Mouse (Mus musculus) kidney, postnatal 0 days (tissue): Measurements from ENCODE around the gene Alg9. TPM values are rescaled to one million over a fixed set of nuclear protein-coding genes. Genes with fewer than 3 reads are reported as not detected.
"Not testable (repeated sequence)": the region's sequence is repeated elsewhere in the genome, so short reads cannot be mapped to it uniquely, and the experiment has no call there.

Source experiments
- ATAC-seq: fragments of 200-750 bp; cut with Nextera tagmentation; replicated peaks from 2 replicates; pipeline ENCODE4 v1.8.0; 2017; ENCODE audit warnings: low read depth, moderate number of reproducible peaks, moderate TSS enrichment, moderate library complexity; ENCODE audit not compliant: low FRiP score
- DNase-seq: peaks from one replicate; pipeline ENCODE4 v3.0.0-alpha.2; 2016; ENCODE audit warnings: low spot score
- H3K27ac ChIP-seq: fragments of 300-500 bp; sonication (generic); 2 replicates; pipeline ENCODE4 v1.5.1; 2014; ENCODE audit warnings: mild to moderate bottlenecking
- H3K27me3 ChIP-seq: fragments of 300-500 bp; sonication (generic); 2 replicates; pipeline ENCODE4 v1.6.1; 2014; ENCODE audit warnings: low read length, mixed read lengths; ENCODE audit not compliant: insufficient read depth
- H3K36me3 ChIP-seq: fragments of 300-500 bp; sonication (generic); 2 replicates; pipeline ENCODE4 v1.6.1; 2014; ENCODE audit warnings: low read length, mixed read lengths; ENCODE audit not compliant: insufficient read depth
- H3K4me1 ChIP-seq: fragments of 300-500 bp; sonication (generic); replicated peaks from 2 replicates; pipeline ENCODE4 v1.6.1; 2014; ENCODE audit warnings: antibody characterized with exemption, low read length, mixed read lengths; ENCODE audit not compliant: insufficient read depth
- H3K4me2 ChIP-seq: fragments of 300-500 bp; sonication (generic); 2 replicates; pipeline ENCODE4 v1.6.1; 2014; ENCODE audit warnings: mild to moderate bottlenecking, low read length, moderate library complexity, mixed read lengths
- H3K4me3 ChIP-seq: fragments of 300-500 bp; sonication (generic); replicated peaks from 2 replicates; pipeline ENCODE4 v1.5.1; 2014; ENCODE audit warnings: low read depth, low read length
- H3K9ac ChIP-seq: fragments of 300-500 bp; sonication (generic); 2 replicates; pipeline ENCODE4 v1.6.1; 2014; ENCODE audit warnings: low read depth, low read length
- H3K9me3 ChIP-seq: fragments of 300-500 bp; sonication (generic); replicated peaks from 2 replicates; pipeline ENCODE4 v1.6.1; 2016; ENCODE audit warnings: low read length, inconsistent platforms, mixed read lengths
- CTCF ChIP-seq: IDR thresholded peaks from 2 replicates; pipeline ENCODE4 v1.5.1; 2016; ENCODE audit warnings: antibody characterized with exemption, low read depth, mild to moderate bottlenecking, moderate library complexity
- WGBS: fragments of 180-500 bp; shearing (Covaris S2); extraction: QIAGEN DNeasy Blood & Tissue Kit; methylation state at CpG from one replicate; pipeline ENCODE4 v1.1.7; 2014; 5-methylcytosine and 5-hydroxymethylcytosine counted together
- polyA plus RNA-seq: library from polyadenylated mRNA; unstranded; fragments of >200 nt; fragmentation: Nextera tagmentation; extraction: Ambion mirVana; gene quantifications from 2 replicates; pipeline ENCODE4 v1.2.1, GENCODE M21; 2015

Gene Alg9
- polyA plus RNA-seq, 1 experiment from 2014 or later = 24.8 TPM

DNA sequence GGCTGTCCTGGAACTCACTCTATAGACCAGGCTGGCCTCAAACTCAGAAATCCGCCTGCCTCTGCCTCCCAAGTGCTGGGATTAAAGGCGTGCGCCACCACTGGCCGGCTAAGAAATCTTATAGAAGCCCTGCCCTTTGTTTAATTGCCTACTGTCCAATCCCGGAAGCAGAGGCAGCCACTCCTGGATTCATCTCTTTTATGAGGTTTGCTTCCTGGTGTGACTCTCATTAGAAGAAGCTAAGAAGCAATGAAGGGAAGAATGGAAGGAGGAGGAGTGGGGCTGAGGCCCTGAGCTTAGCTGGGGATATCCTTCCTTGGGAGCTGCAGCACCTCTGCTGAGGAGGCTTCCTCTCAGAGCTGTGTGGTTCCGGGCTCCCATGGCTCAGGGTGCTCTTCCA is 46.8 kb downstream of the Alg9 start:
- DNase-seq = no peak
- ATAC-seq = no peak
- Histone ChIP-seq H3K9ac (no peak overlapping the region), H3K9me3 (no peaks in the 10 kb centered on the region), H3K27ac (no peak overlapping the region), H3K27me3 (no peaks in the 10 kb centered on the region), H3K4me1 (no peaks in the 10 kb centered on the region), H3K4me2 (no peak overlapping the region), H3K36me3 (0 out of 2 replicates have a peak, but pooled peaks cover 7% of the 10 kb centered on the region), H3K4me3 (no peak overlapping the region)
- WGBS = 90% methylated on average over 5 of the region's 6 CpGs
- no peak for TF ChIP-seq CTCF

DNA sequence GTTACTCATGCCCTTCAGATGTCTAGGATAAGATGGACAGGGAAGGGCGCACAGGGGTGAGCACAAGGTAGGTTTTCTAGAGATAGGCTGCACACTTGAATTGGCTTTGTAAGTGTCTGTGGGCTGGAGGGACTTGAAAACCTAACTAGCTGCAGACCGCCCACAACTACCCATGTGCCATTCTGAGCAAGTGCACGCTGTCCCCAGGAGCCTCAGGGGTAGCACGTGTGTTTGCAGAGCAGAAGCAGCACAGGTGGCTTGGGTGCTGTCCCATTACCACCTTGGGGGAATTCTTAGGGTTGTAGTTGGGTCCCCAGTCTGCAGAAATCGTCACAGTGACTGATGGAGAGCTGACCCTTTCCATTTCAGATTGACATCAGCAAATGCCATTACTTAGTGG is 47.4 kb downstream of the Alg9 start:
- H3K27ac ChIP-seq = no peak overlapping the region
- no peak overlapping the region for H3K9ac ChIP-seq
- H3K4me2 ChIP-seq = no peak overlapping the region
- 98% methylated on average over 5 of the region's 5 CpGs for WGBS
- H3K27me3 ChIP-seq = no peaks in the 10 kb centered on the region
- H3K36me3 ChIP-seq = 0 out of 2 replicates have a peak, but pooled peaks cover 7% of the 10 kb centered on the region
- H3K9me3 ChIP-seq = no peaks in the 10 kb centered on the region
- H3K4me3 ChIP-seq = no peak overlapping the region
- no peak for TF ChIP-seq CTCF
- ATAC-seq = no peak
- H3K4me1 ChIP-seq = no peaks in the 10 kb centered on the region
- no peak for DNase-seq

DNA sequence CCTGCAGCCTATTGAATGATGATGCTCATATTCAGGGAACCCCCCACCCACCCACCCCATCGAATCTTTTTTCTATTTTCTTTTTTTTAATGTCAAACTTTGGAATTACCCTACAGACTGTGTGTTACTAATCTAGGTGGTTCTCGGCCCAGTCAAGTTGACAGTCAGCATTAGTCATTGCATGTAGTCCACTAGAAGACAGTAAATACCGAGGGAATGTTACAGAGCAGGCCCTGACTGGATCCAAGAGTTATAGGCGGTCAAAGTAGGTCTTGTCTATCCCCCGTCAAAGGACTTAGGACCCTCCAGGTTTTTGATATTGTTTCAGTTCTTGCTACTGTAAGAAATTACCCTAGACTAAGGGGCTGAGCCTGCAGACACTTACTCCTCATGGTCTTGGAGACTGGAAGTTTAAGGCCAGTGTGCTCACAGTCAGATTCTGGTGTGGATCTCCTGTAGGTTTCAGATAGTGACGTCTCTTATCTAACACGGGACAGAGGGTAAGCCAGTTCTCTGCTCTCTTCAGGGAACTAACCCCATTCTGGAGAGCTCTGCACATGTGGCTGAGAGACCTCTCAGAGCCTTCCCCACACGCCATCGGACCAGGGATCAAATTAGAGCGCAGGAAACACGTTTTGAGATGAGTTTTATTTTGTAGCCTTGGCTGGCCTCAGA is 49.1 kb downstream of the Alg9 start:
- 89% methylated on average over 11 of the region's 11 CpGs for WGBS
- H3K4me3 ChIP-seq = no peak overlapping the region
- DNase-seq (no peak), ATAC-seq (no peak)
- H3K9me3 ChIP-seq = no peaks in the 10 kb centered on the region
- no peak overlapping the region for H3K27ac ChIP-seq
- H3K4me1 ChIP-seq = no peaks in the 10 kb centered on the region
- 0 out of 2 replicates have a peak, but pooled peaks cover 7% of the 10 kb centered on the region for H3K36me3 ChIP-seq
- no peak overlapping the region for H3K9ac ChIP-seq
- no peaks in the 10 kb centered on the region for H3K27me3 ChIP-seq
- no peak overlapping the region for H3K4me2 ChIP-seq
- no peak for TF ChIP-seq CTCF

DNA sequence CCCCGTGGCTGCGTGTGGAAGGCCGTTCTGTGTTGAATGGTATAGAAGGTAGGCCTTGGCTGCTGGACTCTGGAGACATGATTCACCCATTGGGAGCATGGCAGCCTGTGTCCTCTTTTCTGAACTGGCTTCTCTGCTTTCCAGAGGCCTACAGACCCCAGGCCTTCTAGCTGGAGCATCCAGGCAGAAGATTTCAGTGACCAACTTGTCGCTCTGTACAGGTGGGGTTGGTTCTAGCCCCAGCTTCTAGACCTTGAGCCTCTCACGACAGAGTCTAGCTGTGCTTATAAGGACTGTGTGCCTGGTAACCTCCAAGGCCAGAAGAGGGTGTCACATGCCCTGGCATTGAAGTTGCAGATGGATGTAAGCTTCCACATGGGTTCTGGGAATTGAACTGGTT is 56.7 kb downstream of the Alg9 start:
- H3K9me3 ChIP-seq = no peaks in the 10 kb centered on the region
- H3K27ac ChIP-seq = no peak overlapping the region
- no peak for DNase-seq
- peaks cover 3% of the 10 kb centered on the region; the same call in 1 of the 2 replicates for H3K36me3 ChIP-seq
- no peak overlapping the region for H3K9ac ChIP-seq
- H3K27me3 ChIP-seq = no peaks in the 10 kb centered on the region
- no peaks in the 10 kb centered on the region for H3K4me1 ChIP-seq
- no peak overlapping the region for H3K4me3 ChIP-seq
- no peak overlapping the region for H3K4me2 ChIP-seq
- TF ChIP-seq CTCF = no peak
- no peak for ATAC-seq
- 93% methylated on average over 5 of the region's 5 CpGs for WGBS

DNA sequence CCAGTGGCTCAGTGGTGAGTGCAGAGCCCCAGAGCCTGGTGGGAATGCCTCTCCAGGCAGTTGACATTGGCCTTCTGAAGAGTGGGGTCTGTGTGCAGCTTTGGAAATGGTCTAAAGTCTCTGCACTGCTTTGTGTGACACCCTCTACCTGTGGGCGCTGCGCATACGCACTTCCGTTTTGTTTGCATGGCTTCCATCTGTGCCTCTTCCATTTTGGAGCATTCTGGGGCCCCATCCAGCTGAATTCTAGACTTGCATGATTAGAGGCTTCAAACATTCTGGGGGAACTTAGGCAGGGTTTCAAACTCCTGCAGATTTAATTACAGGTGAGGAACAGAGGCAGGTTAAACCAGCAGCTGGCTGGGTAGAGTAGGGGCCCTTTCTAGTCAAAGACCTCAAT is 57.3 kb downstream of the Alg9 start:
- H3K9ac ChIP-seq = no peak overlapping the region
- H3K4me2 ChIP-seq = no peak overlapping the region
- WGBS = 92% methylated on average over 4 of the region's 4 CpGs
- H3K27me3 ChIP-seq = no peaks in the 10 kb centered on the region
- DNase-seq (no peak), ATAC-seq (no peak)
- H3K36me3 ChIP-seq = peaks cover 3% of the 10 kb centered on the region; the same call in 1 of the 2 replicates
- TF ChIP-seq CTCF = no peak
- H3K4me3 ChIP-seq = no peak overlapping the region
- no peak overlapping the region for H3K27ac ChIP-seq
- no peaks in the 10 kb centered on the region for H3K4me1 ChIP-seq
- no peaks in the 10 kb centered on the region for H3K9me3 ChIP-seq

DNA sequence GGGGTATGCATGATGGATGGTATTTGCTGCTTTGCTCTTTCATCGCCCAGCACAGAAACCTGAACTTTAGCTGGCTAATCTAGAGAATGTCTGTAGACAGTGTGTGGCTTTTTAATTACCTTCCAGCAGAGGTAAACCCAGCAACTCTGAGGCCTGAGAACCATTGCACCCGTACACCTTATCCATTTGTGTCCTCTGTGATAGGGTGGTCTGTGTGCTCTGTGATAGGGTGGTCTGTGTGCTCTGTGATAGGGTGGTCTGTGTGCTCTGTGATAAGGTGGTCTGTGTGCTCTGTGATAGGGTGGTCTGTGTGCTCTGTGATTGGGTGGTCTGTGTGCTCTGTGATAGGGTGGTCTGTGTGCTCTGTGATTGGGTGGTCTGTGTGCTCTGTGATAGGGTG is 57.8 kb downstream of the Alg9 start:
- H3K9ac ChIP-seq, H3K9me3 ChIP-seq, H3K36me3 ChIP-seq, ATAC-seq, DNase-seq, H3K4me3 ChIP-seq, H3K4me1 ChIP-seq, H3K4me2 ChIP-seq, H3K27me3 ChIP-seq, H3K27ac ChIP-seq: not testable (repeated sequence)
- WGBS = 80% methylated on average over 2 of the region's 2 CpGs

DNA sequence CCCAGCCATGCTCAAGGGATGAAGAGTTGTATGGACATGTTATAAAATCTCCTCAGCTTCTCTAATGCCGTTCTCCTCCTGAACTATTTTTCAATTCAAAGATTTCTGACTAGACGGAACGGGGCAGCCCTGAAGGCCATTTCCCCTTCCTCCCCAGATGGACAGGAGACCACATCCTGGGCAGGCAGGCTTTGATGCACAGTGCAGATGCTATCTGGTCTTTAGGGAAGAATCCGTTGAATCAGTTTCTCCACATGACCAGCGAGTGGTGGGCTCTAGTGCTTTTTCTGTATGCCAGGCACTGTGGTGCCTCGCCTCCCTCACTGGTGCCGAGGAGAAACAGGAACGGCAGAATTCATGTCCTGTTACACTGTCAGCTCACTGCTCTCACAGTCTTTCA is 59.0 kb downstream of the Alg9 start:
- H3K9me3 ChIP-seq = no peaks in the 10 kb centered on the region
- H3K4me2 ChIP-seq = no peak overlapping the region
- DNase-seq (no peak), ATAC-seq (no peak)
- H3K4me1 ChIP-seq = no peaks in the 10 kb centered on the region
- TF ChIP-seq CTCF = no peak
- H3K36me3 ChIP-seq = peaks cover 3% of the 10 kb centered on the region; the same call in 1 of the 2 replicates
- WGBS = 76% methylated on average over 8 of the region's 8 CpGs
- no peak overlapping the region for H3K9ac ChIP-seq
- H3K4me3 ChIP-seq = no peak overlapping the region
- no peak overlapping the region for H3K27ac ChIP-seq
- H3K27me3 ChIP-seq = no peaks in the 10 kb centered on the region
